Mouse (Mus musculus): ENCODE measurements around the gene Pdxp. TPM values are rescaled to one million over a fixed set of nuclear protein-coding genes. Genes with fewer than 3 reads are reported as not detected.
A peak's percentile ranks its signal among the peaks of the same experiment; 100 is the strongest.

Pdxp gene
- total RNA-seq, 2 experiments from 2014 or later = 161 to 187 TPM

- peak in 1 of 2 experiments; percentile 35 for DNase-seq (ENCODE audit: extremely low spot score in 1 of 2, low spot score in 1 of 2)
Measured at GRCm38 (mm10) chr15:78926021-78926919, 12.6 kb downstream of the Pdxp start, which contains the start of gene Lgals1. TSS of gene Lgals1 (plus strand) at chr15:78926725.

- DNase-seq (ENCODE audit: extremely low spot score in 1 of 2, low spot score in 1 of 2) = no peak
Measured at GRCm38 (mm10) chr15:78927021-78927787, 13.5 kb downstream of the Pdxp start.

- no peak for DNase-seq (ENCODE audit: extremely low spot score in 1 of 2, low spot score in 1 of 2)
Measured at GRCm38 (mm10) chr15:78927788-78928457, 14.2 kb downstream of the Pdxp start.

- no peak for DNase-seq (ENCODE audit: extremely low spot score in 1 of 2, low spot score in 1 of 2)
Measured at GRCm38 (mm10) chr15:78928539-78928938, 14.8 kb downstream of the Pdxp start.

- no peak for DNase-seq (ENCODE audit: extremely low spot score in 1 of 2, low spot score in 1 of 2)
Measured at GRCm38 (mm10) chr15:78930192-78930706, 16.5 kb downstream of the Pdxp start.

GRCm38 (mm10) chr15:78930801-78931426, 17.2 kb downstream of the Pdxp start:
- DNase-seq (ENCODE audit: extremely low spot score in 1 of 2, low spot score in 1 of 2) = no peak

GRCm38 (mm10) chr15:78931577-78931976, 17.9 kb downstream of the Pdxp start:
- DNase-seq (ENCODE audit: extremely low spot score in 1 of 2, low spot score in 1 of 2) = peak in 1 of 2 experiments; percentile 34

GRCm38 (mm10) chr15:78934784-78935320, 21.1 kb downstream of the Pdxp start, which contains the start of gene Nol12:
TSS of gene Nol12 (plus strand) at chr15:78934933.
- peak; percentile 65 to 79 for DNase-seq (ENCODE audit: extremely low spot score in 1 of 2, low spot score in 1 of 2)

GRCm38 (mm10) chr15:78936403-78936802, 22.7 kb downstream of the Pdxp start:
- no peak for DNase-seq (ENCODE audit: extremely low spot score in 1 of 2, low spot score in 1 of 2)

GRCm38 (mm10) chr15:78937311-78937710, 23.6 kb downstream of the Pdxp start:
- no peak for DNase-seq (ENCODE audit: extremely low spot score in 1 of 2, low spot score in 1 of 2)

- no peak for DNase-seq (ENCODE audit: extremely low spot score in 1 of 2, low spot score in 1 of 2)
Measured at GRCm38 (mm10) chr15:78937963-78938362, 24.2 kb downstream of the Pdxp start.

- no peak for DNase-seq (ENCODE audit: extremely low spot score in 1 of 2, low spot score in 1 of 2)
Measured at GRCm38 (mm10) chr15:78940325-78940724, 26.6 kb downstream of the Pdxp start.

GRCm38 (mm10) chr15:78942663-78943062, 28.9 kb downstream of the Pdxp start:
- DNase-seq (ENCODE audit: extremely low spot score in 1 of 2, low spot score in 1 of 2) = peak; percentile 67 to 90

- no peak for DNase-seq (ENCODE audit: extremely low spot score in 1 of 2, low spot score in 1 of 2)
Measured at GRCm38 (mm10) chr15:78946232-78946631, 32.5 kb downstream of the Pdxp start.

GRCm38 (mm10) chr15:78947657-78948056, 33.9 kb downstream of the Pdxp start, which contains the start of gene Triobp:
TSS of gene Triobp (plus strand) at chr15:78947724.
- DNase-seq (ENCODE audit: extremely low spot score in 1 of 2, low spot score in 1 of 2) = peak; percentile 38 to 55

- DNase-seq (ENCODE audit: extremely low spot score in 1 of 2, low spot score in 1 of 2) = no peak
Measured at GRCm38 (mm10) chr15:78948152-78948725, 34.5 kb downstream of the Pdxp start.

GRCm38 (mm10) chr15:78948883-78949282, 35.2 kb downstream of the Pdxp start:
- no peak for DNase-seq (ENCODE audit: extremely low spot score in 1 of 2, low spot score in 1 of 2)

- no peak for DNase-seq (ENCODE audit: extremely low spot score in 1 of 2, low spot score in 1 of 2)
Measured at GRCm38 (mm10) chr15:78955663-78956062, 41.9 kb downstream of the Pdxp start.

- no peak for DNase-seq (ENCODE audit: extremely low spot score in 1 of 2, low spot score in 1 of 2)
Measured at GRCm38 (mm10) chr15:78956351-78956750, 42.6 kb downstream of the Pdxp start.
